Mouse (Mus musculus): ENCODE data around the gene Dpf2. TPM values are rescaled to one million over a fixed set of nuclear protein-coding genes. Genes with fewer than 3 reads are reported as not detected.

The Dpf2 gene
- total RNA-seq, 2 experiments from 2014 or later = 52.2 to 107 TPM

DNA sequence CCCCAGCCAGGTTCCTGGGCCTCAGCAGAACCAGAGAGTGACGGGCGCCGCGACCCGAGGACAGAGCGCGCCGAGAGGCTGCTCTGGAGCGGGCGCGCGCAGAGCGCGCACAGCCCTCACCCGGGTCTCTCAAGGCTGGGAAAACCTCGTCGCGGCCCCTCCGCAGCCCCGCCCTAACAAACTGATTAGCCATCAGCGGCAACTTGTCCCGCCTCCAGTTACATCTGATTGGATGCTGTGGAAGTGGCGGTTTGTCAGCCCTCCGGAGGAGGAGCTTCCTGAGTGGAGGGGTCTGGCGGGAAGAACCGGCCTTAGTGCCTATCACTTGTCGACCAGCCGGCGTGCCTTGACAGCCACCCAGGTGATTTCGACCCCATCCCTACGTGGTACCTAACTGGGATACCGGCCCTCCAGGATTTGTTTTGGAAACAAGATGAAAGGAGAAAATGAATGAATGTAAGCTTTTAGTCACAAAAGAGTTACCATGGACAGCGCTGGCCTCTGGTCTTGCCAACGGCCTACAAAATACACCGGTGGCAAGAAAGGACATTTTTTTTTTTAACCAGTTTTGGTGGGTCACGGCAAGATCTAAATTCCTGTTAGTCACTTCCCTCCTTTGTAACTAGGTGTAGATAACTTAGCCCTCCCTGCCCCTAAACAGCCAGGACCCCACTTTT, 18.7 kb downstream of the Dpf2 start, which contains the start of gene Tigd3:
Gene Tigd3 (minus strand): TSS at position 148 of the 677 bp plus-strand sequence.
- ATAC-seq (ENCODE audit: poor library complexity, severe bottlenecking) = peak; percentile 98

DNA sequence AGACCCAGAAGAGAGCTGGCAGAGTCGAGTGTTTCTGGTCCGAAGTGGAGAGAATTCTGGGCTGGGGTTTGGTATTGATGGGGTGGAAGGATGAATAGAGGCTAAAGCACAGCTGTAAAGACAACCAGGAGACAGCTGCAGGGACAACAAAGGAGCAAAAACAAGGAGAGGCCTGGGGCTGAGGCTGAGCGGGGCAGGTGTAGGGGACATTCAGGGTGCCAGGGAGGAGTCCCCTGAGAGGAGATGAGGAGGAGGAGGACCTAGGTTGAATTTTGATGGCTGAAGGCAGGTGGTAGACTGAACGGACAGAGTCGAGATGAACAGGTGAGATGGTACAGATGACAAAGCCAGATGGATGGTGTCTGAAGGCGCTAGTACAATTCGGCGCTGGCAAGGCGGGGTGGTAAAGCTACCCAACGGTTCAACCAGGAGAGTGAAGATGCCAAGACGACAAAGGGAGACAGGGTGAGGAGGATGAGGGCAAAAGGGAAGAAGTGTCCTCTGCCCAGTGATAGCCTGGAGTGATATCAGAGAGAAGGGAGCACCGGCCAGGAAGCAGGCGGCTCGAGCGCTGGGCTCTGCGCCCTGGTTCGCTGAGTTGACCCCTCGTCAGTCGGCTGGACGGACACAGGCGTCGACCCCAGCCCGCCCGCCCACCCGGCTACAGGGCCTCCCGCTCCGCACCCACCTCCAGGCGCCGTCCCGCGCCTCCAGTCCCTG, 19.4 kb downstream of the Dpf2 start:
- ATAC-seq (ENCODE audit: poor library complexity, severe bottlenecking) = peak; percentile 14; the same call in 1 of the 2 replicates

DNA sequence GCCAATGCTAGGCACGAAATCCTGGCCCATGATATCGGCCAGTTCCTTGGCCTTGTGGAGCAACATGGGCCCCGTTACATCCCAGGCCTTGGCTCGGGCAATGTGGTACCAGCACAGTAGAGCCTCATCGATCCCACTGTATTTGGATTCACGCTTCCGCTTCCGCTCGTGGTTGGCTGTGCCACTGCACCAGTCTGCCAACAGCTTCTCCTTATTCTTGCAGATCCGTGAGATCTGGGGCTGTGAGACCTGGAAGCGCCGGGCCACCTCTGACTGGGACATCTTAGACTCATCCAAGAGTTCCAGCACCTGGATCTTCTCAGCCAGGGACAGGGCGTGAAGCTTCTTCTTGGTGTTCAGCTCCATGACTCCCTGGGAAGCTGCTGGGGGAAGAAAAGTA, 20.1 kb downstream of the Dpf2 start:
- no peak for ATAC-seq (ENCODE audit: poor library complexity, severe bottlenecking)

GRCm38 (mm10) chr19:5892262-5892661, 20.5 kb downstream of the Dpf2 start:
- ATAC-seq (ENCODE audit: poor library complexity, severe bottlenecking) = no peak

DNA sequence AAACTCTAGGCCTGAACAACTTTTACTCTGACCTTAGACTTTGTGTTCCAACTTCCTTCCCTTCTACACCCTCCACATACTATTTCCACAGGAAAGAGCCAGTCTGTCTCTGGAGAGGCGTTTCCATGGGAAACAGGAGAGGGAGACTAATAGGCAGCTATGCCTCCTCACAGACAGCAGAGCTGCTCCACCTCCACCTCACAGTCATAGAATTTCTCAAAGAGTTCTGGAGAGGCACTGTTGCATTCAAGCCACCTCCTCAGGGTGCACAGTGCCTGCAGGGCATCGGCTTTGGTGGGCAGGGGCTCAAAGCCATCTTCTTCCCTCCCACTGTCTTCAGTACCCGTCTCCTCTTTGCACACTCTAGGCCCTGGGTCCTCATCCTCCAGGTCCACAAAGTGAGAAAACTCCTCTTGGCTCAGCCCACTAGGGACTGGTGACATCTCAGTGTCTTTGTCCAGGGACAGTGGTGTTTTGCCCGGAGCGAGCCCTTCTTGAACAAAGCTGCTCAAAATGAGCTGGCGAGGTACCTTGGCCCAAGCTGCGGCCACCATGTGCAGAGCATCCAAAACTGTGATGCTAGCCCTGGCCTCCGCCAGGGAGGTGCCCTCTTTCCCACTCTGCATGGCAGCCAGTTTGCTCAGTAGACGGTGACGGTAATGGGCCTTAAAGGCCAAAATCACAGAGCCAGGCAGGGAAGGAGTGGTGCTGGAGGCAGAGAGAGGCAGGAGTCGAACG, 21.1 kb downstream of the Dpf2 start:
- ATAC-seq (ENCODE audit: poor library complexity, severe bottlenecking) = no peak

- ATAC-seq (ENCODE audit: poor library complexity, severe bottlenecking) = no peak
Observed at GRCm38 (mm10) chr19:5889211-5889610, 23.6 kb downstream of the Dpf2 start.

- ATAC-seq (ENCODE audit: poor library complexity, severe bottlenecking) = peak; percentile 35; the same call in 1 of the 2 replicates
Observed at GRCm38 (mm10) chr19:5887234-5887815, 25.5 kb downstream of the Dpf2 start.

- no peak for ATAC-seq (ENCODE audit: poor library complexity, severe bottlenecking)
Observed at GRCm38 (mm10) chr19:5885838-5886237, 27.0 kb downstream of the Dpf2 start.

DNA sequence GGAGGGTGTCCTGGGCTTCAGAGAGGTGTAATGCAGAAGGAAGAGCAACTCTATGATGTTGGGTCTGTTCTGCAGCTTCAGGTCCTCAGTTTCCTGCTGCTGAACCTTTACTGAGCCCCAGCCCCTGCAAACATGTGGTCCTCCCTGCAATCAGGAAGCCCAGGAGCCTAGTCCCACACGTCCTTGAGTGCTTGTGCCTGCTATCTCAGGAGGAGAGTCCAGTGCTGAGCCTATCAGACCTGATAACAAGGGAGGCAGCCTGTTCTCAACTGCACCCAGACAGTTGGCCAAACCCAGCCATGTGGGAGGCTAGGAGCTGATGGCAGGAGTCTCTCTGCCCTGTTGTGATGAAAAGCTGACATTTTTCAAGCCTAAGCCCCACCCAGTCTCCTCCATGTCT, 28.9 kb downstream of the Dpf2 start:
- no peak for ATAC-seq (ENCODE audit: poor library complexity, severe bottlenecking)

DNA sequence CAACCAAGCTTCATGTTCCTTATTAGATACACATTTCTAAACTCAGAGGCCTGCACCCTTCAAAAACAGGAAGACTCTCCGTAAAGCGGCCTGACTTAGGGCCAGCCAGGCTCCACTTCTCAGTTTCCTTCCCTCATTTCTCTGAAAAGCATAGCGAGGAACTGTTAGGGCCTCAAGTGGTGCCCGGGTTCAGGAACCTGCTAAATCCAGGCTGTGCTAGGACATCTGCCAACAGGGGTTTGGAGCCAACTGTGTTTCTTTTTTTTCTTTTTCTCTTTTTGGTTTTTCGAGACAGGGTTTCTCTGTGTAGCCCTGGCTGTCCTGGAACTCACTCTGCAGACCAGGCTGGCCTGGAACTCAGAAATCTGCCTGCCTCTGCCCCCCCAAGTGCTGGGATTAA, 30.7 kb downstream of the Dpf2 start:
- ATAC-seq (ENCODE audit: poor library complexity, severe bottlenecking) = 0 out of 2 replicates have a peak, but pooled peaks have one; percentile 31

DNA sequence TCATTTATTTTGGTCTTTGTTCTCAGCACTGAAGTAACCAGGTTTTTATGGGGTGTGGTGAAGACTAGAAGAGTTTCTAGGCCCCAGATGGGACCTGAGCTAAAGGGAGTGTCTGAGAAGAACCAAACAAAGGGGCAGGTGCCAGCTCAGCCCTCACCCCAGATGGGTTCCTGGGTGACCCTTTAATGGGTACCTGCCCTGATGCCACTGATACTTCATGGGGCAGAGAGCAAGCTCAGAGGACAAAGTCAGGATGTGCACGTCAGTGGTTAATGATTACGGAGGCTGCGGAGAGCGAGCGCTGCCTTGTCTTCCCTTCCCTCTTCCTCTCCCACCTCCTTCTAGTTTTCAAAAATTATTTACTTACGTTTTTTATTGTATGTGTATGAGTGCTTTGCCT, 31.7 kb downstream of the Dpf2 start:
- ATAC-seq (ENCODE audit: poor library complexity, severe bottlenecking) = no peak

DNA sequence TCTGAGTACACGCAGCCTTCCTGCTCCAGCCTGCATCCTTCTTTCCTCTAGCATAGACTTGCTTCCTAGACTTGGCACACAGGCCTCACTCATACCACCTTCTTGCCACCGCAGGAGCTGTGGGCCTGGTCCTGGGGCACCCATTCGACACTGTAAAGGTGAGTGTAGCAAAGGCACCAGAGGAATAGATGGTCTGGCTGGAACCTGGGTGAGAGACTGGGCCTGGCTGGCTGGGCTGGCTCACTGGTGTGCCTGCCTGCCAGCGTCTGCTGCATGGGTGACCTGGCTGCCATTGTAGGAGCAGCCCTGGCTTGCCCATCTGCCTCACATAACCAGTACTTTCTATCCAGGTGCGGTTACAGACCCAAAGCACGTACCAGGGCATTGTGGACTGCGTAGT, 33.1 kb downstream of the Dpf2 start:
- no peak for ATAC-seq (ENCODE audit: poor library complexity, severe bottlenecking)

GRCm38 (mm10) chr19:5878916-5879315, 33.9 kb downstream of the Dpf2 start:
- ATAC-seq (ENCODE audit: poor library complexity, severe bottlenecking) = no peak

- no peak for ATAC-seq (ENCODE audit: poor library complexity, severe bottlenecking)
Observed at GRCm38 (mm10) chr19:5878362-5878722, 34.5 kb downstream of the Dpf2 start.

- ATAC-seq (ENCODE audit: poor library complexity, severe bottlenecking) = peak; percentile 72
Observed at GRCm38 (mm10) chr19:5877618-5878361, 35.0 kb downstream of the Dpf2 start, which contains the start of gene Slc25a45. Gene Slc25a45, plus strand, starts transcription at chr19:5877808.

DNA sequence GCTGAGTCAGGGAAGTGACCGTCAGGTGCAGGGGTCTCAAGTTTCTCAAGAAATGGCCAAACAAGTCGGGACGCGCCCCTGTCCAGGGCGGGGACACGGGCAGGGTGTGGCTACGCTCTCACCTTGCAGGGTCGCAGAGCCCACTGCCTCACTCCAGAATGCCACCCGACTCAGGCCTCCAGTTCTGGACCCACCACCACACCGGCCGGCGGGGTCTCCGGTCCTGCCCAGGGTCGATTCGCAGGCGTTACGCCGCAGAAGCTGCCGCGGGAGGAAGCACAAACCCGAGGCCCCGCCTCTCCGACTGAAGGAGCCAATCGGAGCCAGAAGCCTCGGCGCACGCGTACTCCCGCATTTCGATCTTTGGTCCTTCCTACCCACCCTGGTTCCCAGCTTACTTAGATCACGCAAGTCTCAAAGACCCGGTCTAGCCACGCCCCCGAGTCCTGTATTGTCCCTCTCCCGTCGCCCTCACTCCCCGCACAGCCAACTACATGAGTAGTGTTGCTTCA, 37.8 kb downstream of the Dpf2 start, which contains the start of gene Frmd8:
Gene Frmd8 (minus strand): TSS at position 306 of the 512 bp plus-strand sequence.
- ATAC-seq (ENCODE audit: poor library complexity, severe bottlenecking) = peak; percentile 80

GRCm38 (mm10) chr19:5874391-5874968, 38.3 kb downstream of the Dpf2 start:
- ATAC-seq (ENCODE audit: poor library complexity, severe bottlenecking) = no peak

- no peak for ATAC-seq (ENCODE audit: poor library complexity, severe bottlenecking)
Observed at GRCm38 (mm10) chr19:5872931-5873556, 39.8 kb downstream of the Dpf2 start.

DNA sequence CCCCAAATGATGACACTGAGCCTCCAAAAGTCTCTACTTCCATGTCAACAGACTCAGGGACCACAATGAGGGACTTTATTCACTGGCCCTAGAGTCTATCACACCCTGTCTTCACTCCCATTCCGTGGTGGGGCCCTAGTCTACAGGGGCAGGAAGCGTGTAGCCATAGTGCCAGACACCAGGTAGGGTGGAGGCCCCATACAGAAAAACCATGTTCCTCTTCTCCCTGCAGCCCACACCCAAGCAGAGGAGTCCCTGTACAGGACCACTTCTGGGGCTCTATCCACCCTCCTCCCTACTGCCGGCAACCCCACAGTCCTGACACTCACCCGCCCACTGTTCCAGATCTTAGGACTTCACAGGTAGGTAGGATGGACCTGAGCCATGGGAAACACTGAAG, 40.3 kb downstream of the Dpf2 start:
- ATAC-seq (ENCODE audit: poor library complexity, severe bottlenecking) = peak; percentile 20; the same call in 1 of the 2 replicates

Measured in megakaryocyte, adult 5-6 weeks (primary cell).